Mouse (Mus musculus) layer of hippocampus, postnatal 36 days (tissue): Measurements from ENCODE around the gene Gm16181. TPM values are rescaled to one million over a fixed set of nuclear protein-coding genes. Genes with fewer than 3 reads are reported as not detected.

Experiments used
- DNase-seq, 2 experiments: peaks; one replicate each; pipeline ENCODE4 v3.0.0; 2022
- total RNA-seq, 2 experiments: library from RNA; stranded (reverse); gene quantifications; 2 replicates each; pipeline ENCODE4 v1.2.3; 2021

Gm16181 gene
- total RNA-seq, 2 experiments from 2014 or later = not detected

GRCm38 (mm10) chr17:35195631-35196320, 24.9 kb upstream of the Gm16181 start:
- peak; percentile 67 to 74 for DNase-seq

GRCm38 (mm10) chr17:35196321-35196641, 24.4 kb upstream of the Gm16181 start:
- DNase-seq = no peak

- no peak for DNase-seq
Observed at GRCm38 (mm10) chr17:35197126-35197525, 23.5 kb upstream of the Gm16181 start.

DNA sequence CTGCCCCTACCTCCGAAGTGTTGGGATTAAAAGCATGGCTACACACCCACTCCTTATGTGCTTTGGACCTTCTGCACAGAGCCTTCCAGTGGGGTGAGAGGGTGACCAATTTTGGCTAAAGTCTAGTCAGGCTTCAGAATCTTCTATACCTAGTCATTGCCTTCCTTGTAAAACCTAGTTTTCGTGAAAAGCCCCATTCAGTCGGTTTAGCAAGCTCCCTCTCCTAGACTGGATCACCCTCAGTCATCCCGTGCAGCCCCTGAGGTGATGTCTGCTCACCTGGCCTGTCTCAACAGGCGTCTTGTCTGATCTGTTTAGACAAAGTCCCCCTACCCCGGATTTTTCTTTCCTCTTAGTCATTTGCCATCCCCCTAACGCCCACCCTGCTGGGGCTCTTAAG, 22.6 kb upstream of the Gm16181 start:
- no peak for DNase-seq

GRCm38 (mm10) chr17:35198946-35199345, 21.7 kb upstream of the Gm16181 start:
- no peak for DNase-seq

- no peak for DNase-seq
Observed at GRCm38 (mm10) chr17:35200398-35200797, 20.2 kb upstream of the Gm16181 start.

DNA sequence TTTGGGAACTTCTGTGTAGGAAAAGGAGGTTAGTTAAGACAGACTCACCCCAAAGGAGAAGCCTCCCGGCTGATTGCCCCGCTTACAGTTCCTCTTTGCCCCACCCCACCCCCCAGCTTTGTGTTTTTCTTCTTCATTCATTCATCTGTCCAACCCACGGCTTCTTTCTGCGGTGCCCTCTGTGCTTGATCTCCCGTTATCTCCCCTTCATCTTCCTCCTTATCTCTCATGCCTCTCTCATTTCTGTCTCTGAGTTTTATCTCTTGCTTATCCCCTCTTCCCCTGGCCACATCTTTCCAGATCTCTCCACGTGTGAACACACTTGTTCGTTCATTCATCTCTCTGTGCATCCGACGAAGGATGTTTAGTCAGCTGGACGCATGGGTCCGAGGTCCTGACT, 19.5 kb upstream of the Gm16181 start:
- DNase-seq = no peak

- no peak for DNase-seq
Observed at GRCm38 (mm10) chr17:35201787-35202186, 18.8 kb upstream of the Gm16181 start, which contains the start of gene Tnf. TSS of gene Tnf (minus strand) at chr17:35202007.

DNA sequence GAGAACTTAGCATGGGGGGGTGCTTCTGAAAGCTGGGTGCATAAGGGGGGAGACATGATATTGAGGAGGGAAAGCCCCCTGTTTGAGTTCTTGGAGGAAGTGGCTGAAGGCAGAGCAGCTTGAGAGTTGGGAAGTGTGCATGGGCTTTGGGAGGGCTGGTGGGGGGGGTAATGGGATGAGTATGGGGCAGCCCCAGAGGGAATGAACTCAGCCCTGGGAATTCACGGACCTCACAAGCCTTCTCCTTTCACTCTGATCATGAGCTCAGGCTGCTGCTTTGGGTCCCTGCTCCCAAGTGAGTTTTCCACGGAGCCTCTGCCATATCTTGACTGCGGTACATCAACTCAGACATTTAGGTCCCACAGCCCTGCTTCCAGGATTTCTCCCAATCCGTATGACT, 18.2 kb upstream of the Gm16181 start:
- no peak for DNase-seq

GRCm38 (mm10) chr17:35204494-35205379, 15.9 kb upstream of the Gm16181 start, which contains the start of gene Lta:
TSS of gene Lta (minus strand) at chr17:35205351.
- no peak for DNase-seq

- no peak for DNase-seq
Observed at GRCm38 (mm10) chr17:35205380-35205769, 15.3 kb upstream of the Gm16181 start.

DNA sequence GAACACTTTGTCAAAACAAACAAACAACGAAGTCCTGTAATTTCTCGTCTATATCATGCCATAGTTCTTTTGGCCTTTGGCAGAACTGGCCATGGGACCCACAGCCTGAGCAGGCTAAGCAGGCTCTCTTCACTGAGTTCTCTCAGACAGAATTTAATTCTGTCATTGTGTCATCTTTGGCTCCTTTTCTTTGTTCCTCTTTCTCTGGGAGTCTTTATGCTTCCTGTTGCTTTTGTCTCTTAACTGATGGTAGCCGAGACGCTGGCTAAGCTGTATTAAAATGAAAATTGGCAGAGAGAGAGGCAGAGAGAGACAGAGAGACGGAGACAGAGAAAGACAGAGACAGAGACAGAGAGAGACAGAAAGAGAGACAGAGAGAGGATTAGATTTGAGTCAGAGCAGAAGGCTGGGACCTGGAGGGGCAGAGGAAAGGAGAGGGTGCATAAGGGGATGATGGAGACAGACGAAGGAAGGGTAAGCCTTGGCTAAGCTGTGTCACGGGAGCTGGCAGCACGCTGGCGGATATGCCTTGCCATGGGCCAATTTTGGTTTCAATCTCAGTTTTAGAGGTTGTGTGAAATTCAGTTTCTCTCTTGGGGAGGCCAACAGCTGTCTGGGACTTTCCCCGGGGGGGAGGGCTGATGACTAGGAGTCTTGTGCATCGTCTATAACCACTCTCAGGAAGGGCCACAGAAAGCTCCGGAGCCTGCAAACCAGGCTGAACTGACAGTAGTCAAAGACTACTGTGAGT, 10.7 kb upstream of the Gm16181 start:
- DNase-seq = no peak

GRCm38 (mm10) chr17:35210593-35210992, 10.0 kb upstream of the Gm16181 start:
- no peak for DNase-seq

DNA sequence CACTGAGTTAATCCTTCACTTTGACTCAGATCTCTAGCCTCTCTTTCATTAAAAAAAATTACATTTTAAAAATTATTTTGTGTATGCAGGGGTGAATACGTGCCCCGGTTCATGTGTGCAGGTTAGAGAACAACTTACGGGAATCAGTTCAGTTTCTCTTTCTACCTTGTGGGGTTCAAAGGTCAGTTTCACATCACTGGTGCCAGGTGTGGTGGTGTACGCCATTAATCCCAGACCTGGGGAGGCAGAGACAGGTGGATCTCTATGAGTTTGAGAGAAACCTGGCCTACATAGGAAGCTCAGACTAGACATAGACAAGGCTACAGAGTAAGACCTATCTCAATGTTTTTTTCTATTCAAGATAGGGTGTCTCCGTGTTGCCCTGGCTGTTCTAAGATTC, 7.6 kb upstream of the Gm16181 start:
- DNase-seq = no peak

- DNase-seq = no peak
Observed at GRCm38 (mm10) chr17:35218516-35219193, 2.0 kb upstream of the Gm16181 start.

DNA sequence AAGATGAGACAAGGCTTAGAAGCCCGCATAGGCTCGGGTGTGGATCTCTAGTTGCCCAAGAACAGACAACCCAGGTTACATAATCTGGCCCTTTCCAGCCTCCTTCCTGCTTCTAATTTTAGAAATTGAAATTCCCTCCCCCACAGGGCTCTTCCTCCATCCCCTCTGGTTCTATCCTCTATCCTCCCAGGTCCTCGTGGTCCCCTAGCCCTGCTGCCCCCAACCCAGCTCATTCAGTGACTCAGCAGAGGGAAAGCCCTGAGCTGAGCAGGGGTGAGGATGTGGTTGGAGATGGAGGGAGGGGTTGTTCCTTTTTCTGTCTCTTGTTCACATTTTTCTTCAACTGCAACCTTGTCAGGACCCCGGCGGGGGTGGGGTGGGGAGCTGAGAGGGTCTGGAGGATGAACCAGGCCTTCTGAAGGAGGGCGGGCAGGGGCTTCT, 1.0 kb upstream of the Gm16181 start:
- DNase-seq = no peak

GRCm38 (mm10) chr17:35222299-35222698, 1.7 kb downstream of the Gm16181 start:
- no peak for DNase-seq

- no peak for DNase-seq
Observed at GRCm38 (mm10) chr17:35224641-35225040, 4.0 kb downstream of the Gm16181 start.

GRCm38 (mm10) chr17:35225456-35225855, 4.8 kb downstream of the Gm16181 start:
- DNase-seq = no peak

GRCm38 (mm10) chr17:35226561-35227046, 6.0 kb downstream of the Gm16181 start:
- no peak for DNase-seq

DNA sequence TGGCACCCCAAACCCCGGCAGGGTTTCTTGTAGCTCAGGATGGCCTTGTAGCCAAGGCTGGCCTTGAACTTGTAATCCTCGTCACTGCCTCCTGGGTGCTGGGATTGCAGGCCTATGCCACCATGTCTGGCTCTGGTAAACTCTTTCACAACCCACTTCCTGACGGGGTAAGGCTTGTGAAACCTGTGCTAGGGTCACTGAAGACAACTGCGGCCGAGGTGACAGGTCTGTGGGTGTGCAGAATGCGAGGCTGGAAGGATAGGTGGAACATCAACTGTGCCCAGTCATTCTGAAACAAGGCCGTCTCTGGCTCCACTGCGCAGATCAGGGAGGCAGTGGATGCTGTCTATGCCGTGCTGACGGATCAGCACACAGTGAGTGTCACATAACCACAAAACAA, 10.4 kb downstream of the Gm16181 start:
- no peak for DNase-seq

GRCm38 (mm10) chr17:35232043-35232442, 11.4 kb downstream of the Gm16181 start:
- peak; percentile 85 to 87 for DNase-seq
